Comparison of ENCODE assay signal across 8 mouse cellular contexts in genomic region chr6:113326533-113327315, GRCm38 (mm10). TPM values are rescaled to one million over a fixed set of nuclear protein-coding genes. Genes with fewer than 3 reads are reported as not detected.
DNase-seq lines count a peak whose midpoint lies in the region; ATAC-seq lines count a peak whose summit lies in the region.

Gene Ogg1, plus strand, starts transcription at chr6:113326972.

- peak; percentile 89 for ATAC-seq in megakaryocyte progenitor cell, adult 5-6 weeks (replicated peaks; ENCODE audit: poor library complexity)

- peak; percentile 100 for DNase-seq in adipocyte (ENCODE audit: low spot score)
- peak; percentile 97 for DNase-seq in embryo, embryonic 10 days (ENCODE audit: low spot score)
- peak; percentile 97 for DNase-seq in gastrocnemius, postnatal 10 days
- DNase-seq in induced T-regulatory cell, adult 2 months (ENCODE audit: low read depth) = peak; percentile 98
- peak; percentile 99 for DNase-seq in left cerebral cortex, adult 9 months (ENCODE audit: low spot score in 2 of 2)
- peak; percentile 95 for DNase-seq in right cerebral cortex, postnatal 14 days
- DNase-seq in urinary bladder, postnatal 36 days (ENCODE audit: low spot score in 2 of 2) = peak; percentile 93 to 98

RNA-seq across cellular contexts. Expression of gene Ogg1, which starts in this region (rescaled TPM):
- total RNA-seq in gastrocnemius, postnatal 10 days (2021) = 1 to 10 TPM; 8.1 to 8.2 TPM
- total RNA-seq in megakaryocyte progenitor cell, adult 5-6 weeks (2015) = 12.7 and 13.4 TPM in 2 replicates
- 4.1 and 9.7 TPM in 2 replicates for total RNA-seq in megakaryocyte progenitor cell, adult 5-6 weeks (2017)

Comparison
In these comparisons a context has a peak if more than half of its experiments do, and no peak if none do; other contexts are left out.
1. Peak in every context shown above with its lines: DNase-seq and ATAC-seq.